Mouse (Mus musculus): ENCODE data around the gene Higd1a. TPM values are rescaled to one million over a fixed set of nuclear protein-coding genes. Genes with fewer than 3 reads are reported as not detected.

Gene Higd1a
- polyA plus RNA-seq, 1 experiment from 2014 or later = 174 TPM

GRCm38 (mm10) chr9:121895392-121895993, 37.3 kb upstream of the Higd1a start:
- no peaks in the 10 kb centered on the region for H3K27me3 ChIP-seq (ENCODE audit: low read depth, poor library complexity, severe bottlenecking)
- H3K36me3 ChIP-seq = no peaks in the 10 kb centered on the region
- DNase-seq (ENCODE audit: low spot score) = no peak
- 75% methylated on average over 7 of the region's 7 CpGs for WGBS
- H3K9me3 ChIP-seq (replicated peaks) = no peaks in the 10 kb centered on the region
- no peak overlapping the region for H3K4me3 ChIP-seq
- peaks cover 5% of the 10 kb centered on the region for H3K4me1 ChIP-seq
- H3K27ac ChIP-seq = no peak overlapping the region

GRCm38 (mm10) chr9:121894447-121894846, 36.3 kb upstream of the Higd1a start:
- H3K36me3 ChIP-seq = no peaks in the 10 kb centered on the region
- H3K4me1 ChIP-seq = peaks cover 9% of the 10 kb centered on the region
- H3K9me3 ChIP-seq (replicated peaks) = no peaks in the 10 kb centered on the region
- no peak overlapping the region for H3K27ac ChIP-seq
- WGBS = 85% methylated on average over 7 of the region's 7 CpGs
- no peak overlapping the region for H3K4me3 ChIP-seq
- H3K27me3 ChIP-seq (ENCODE audit: low read depth, poor library complexity, severe bottlenecking) = no peaks in the 10 kb centered on the region
- DNase-seq (ENCODE audit: low spot score) = no peak

GRCm38 (mm10) chr9:121892057-121892687, 34.0 kb upstream of the Higd1a start:
- peaks cover 9% of the 10 kb centered on the region for H3K4me1 ChIP-seq
- H3K27me3 ChIP-seq (ENCODE audit: low read depth, poor library complexity, severe bottlenecking) = no peaks in the 10 kb centered on the region
- no peak overlapping the region for H3K4me3 ChIP-seq
- no peak for DNase-seq (ENCODE audit: low spot score)
- H3K36me3 ChIP-seq = no peaks in the 10 kb centered on the region
- no peak overlapping the region for H3K27ac ChIP-seq
- WGBS = 88% methylated on average over 12 of the region's 12 CpGs
- H3K9me3 ChIP-seq (replicated peaks) = no peaks in the 10 kb centered on the region

GRCm38 (mm10) chr9:121891301-121891700, 33.1 kb upstream of the Higd1a start:
- H3K4me3 ChIP-seq = no peak overlapping the region
- no peaks in the 10 kb centered on the region for H3K36me3 ChIP-seq
- no peak overlapping the region for H3K27ac ChIP-seq
- H3K9me3 ChIP-seq (replicated peaks) = no peaks in the 10 kb centered on the region
- WGBS = 89% methylated on average over 9 of the region's 9 CpGs
- no peak for DNase-seq (ENCODE audit: low spot score)
- H3K4me1 ChIP-seq = peaks cover 9% of the 10 kb centered on the region
- no peaks in the 10 kb centered on the region for H3K27me3 ChIP-seq (ENCODE audit: low read depth, poor library complexity, severe bottlenecking)

GRCm38 (mm10) chr9:121890441-121890941, 32.3 kb upstream of the Higd1a start:
- H3K4me1 ChIP-seq = peaks cover 9% of the 10 kb centered on the region
- peak; percentile 40 for DNase-seq (ENCODE audit: low spot score)
- no peaks in the 10 kb centered on the region for H3K9me3 ChIP-seq (replicated peaks)
- H3K27ac ChIP-seq = no peak overlapping the region
- H3K4me3 ChIP-seq = no peak overlapping the region
- H3K27me3 ChIP-seq (ENCODE audit: low read depth, poor library complexity, severe bottlenecking) = no peaks in the 10 kb centered on the region
- no peaks in the 10 kb centered on the region for H3K36me3 ChIP-seq
- WGBS = 31% methylated on average over 18 of the region's 18 CpGs

GRCm38 (mm10) chr9:121889927-121890440, 31.8 kb upstream of the Higd1a start:
- Histone ChIP-seq H3K9me3 (replicated peaks) (no peaks in the 10 kb centered on the region), H3K27ac (no peak overlapping the region), H3K27me3 (ENCODE audit: low read depth, poor library complexity, severe bottlenecking) (no peaks in the 10 kb centered on the region), H3K4me3 (no peak overlapping the region), H3K4me1 (peaks cover 9% of the 10 kb centered on the region), H3K36me3 (no peaks in the 10 kb centered on the region)
- no peak for DNase-seq (ENCODE audit: low spot score)
- 78% methylated on average over 4 of the region's 4 CpGs for WGBS

DNA sequence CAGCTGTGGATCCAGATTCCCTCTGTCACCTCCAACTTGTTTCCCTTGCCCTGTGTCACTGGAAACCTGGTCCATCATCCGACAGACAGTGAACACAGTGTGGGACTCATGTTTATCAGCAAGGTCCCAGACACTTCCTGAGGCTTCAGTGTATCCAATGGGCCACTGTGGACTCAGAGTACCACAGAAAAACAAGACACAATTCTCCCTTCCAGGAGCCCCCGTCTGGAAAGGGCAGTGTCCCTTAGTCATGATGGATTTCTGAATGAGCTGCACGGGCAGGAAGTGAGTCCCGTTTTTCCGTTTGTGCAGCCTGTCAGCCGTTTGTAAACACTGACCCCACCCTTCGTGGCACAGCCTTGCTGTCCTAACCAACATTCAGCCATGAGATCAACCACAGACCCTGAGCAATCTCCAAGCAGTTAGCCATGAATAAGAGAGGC, 23.9 kb upstream of the Higd1a start:
- no peaks in the 10 kb centered on the region for H3K9me3 ChIP-seq (replicated peaks)
- H3K4me3 ChIP-seq = no peak overlapping the region
- 65% methylated on average over 7 of the region's 7 CpGs for WGBS
- no peaks in the 10 kb centered on the region for H3K27me3 ChIP-seq (ENCODE audit: low read depth, poor library complexity, severe bottlenecking)
- H3K27ac ChIP-seq = no peak overlapping the region
- H3K36me3 ChIP-seq = no peaks in the 10 kb centered on the region
- no peak for DNase-seq (ENCODE audit: low spot score)
- H3K4me1 ChIP-seq = peaks cover 5% of the 10 kb centered on the region; the same call in 1 of the 2 replicates

- 81% methylated on average over 6 of the region's 6 CpGs for WGBS
- no peak overlapping the region for H3K4me3 ChIP-seq
- no peak for DNase-seq (ENCODE audit: low spot score)
- no peaks in the 10 kb centered on the region for H3K36me3 ChIP-seq
- peaks cover 3% of the 10 kb centered on the region; the same call in 1 of the 2 replicates for H3K27me3 ChIP-seq (ENCODE audit: low read depth, poor library complexity, severe bottlenecking)
- no peak overlapping the region for H3K27ac ChIP-seq
- H3K9me3 ChIP-seq (replicated peaks) = no peaks in the 10 kb centered on the region
- H3K4me1 ChIP-seq = peaks cover 5% of the 10 kb centered on the region; the same call in 1 of the 2 replicates
Measured at GRCm38 (mm10) chr9:121881301-121881700, 23.1 kb upstream of the Higd1a start.

DNA sequence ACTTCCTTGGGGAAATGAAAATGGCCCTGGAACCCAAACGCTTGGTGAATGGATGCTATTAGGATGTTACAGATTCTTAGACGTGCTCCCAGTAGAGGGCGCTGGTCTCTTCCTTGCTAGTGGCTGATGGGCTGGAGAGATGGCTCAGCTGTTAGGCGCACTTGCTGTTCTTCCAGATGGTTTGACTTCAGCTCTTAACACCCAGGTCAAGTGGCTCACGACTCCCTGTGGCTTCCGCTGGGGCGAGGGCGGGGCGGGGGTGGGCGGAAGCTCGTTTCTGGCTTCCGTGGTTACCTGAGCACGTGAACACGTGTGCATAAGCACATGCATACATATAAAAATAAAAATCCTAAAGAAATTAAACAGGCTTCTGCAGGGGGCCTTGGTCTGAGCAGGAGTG, 22.7 kb upstream of the Higd1a start:
- peaks cover 5% of the 10 kb centered on the region; the same call in 1 of the 2 replicates for H3K27me3 ChIP-seq (ENCODE audit: low read depth, poor library complexity, severe bottlenecking)
- H3K27ac ChIP-seq = no peak overlapping the region
- 23% methylated on average over 14 of the region's 14 CpGs for WGBS
- no peaks in the 10 kb centered on the region for H3K9me3 ChIP-seq (replicated peaks)
- peak; percentile 64 for DNase-seq (ENCODE audit: low spot score)
- peaks cover 5% of the 10 kb centered on the region; the same call in 1 of the 2 replicates for H3K4me1 ChIP-seq
- no peaks in the 10 kb centered on the region for H3K36me3 ChIP-seq
- no peak overlapping the region for H3K4me3 ChIP-seq

DNA sequence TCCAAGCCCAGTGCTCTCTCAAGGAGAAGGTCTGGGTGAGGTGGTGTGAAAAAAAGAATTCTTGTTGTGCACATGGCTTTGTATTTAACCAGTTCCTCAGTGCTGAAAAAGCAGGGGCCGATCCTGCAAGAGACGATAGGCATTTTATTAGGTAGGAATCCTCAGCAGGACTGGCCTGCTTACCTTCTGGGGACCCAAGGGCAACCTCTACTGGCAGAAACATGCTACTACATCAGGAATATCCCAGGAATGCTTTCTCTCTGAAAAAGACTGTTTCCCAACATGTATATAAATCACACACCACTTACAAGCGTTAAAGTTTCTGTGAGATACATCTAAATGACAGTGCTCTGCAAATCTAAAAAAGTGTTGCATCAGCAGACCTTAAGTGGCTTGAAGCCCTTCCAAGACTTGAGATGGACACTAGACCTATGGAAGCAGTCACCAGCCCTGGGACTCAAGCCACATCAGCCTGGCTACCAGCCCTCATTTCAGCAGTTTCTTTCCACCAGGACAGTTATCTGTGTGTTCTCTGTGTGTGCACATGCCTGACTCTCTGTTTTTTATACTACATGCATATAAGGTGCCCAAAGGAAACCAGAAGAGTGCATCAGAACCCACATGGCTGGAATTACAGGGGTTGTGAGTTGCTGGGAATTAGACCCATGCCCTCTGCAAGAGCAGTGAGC, 19.0 kb upstream of the Higd1a start:
- 14% methylated on average over 3 of the region's 3 CpGs for WGBS
- H3K36me3 ChIP-seq = no peaks in the 10 kb centered on the region
- no peak overlapping the region for H3K4me3 ChIP-seq
- DNase-seq (ENCODE audit: low spot score) = no peak
- H3K4me1 ChIP-seq = peaks cover 8% of the 10 kb centered on the region; the same call in 1 of the 2 replicates
- peaks cover 19% of the 10 kb centered on the region for H3K27me3 ChIP-seq (ENCODE audit: low read depth, poor library complexity, severe bottlenecking)
- no peaks in the 10 kb centered on the region for H3K9me3 ChIP-seq (replicated peaks)
- no peak overlapping the region for H3K27ac ChIP-seq

GRCm38 (mm10) chr9:121873578-121873977, 15.4 kb upstream of the Higd1a start:
- Histone ChIP-seq H3K4me3 (no peak overlapping the region), H3K4me1 (peaks cover 16% of the 10 kb centered on the region), H3K9me3 (replicated peaks) (no peaks in the 10 kb centered on the region), H3K27ac (no peak overlapping the region), H3K36me3 (no peaks in the 10 kb centered on the region), H3K27me3 (ENCODE audit: low read depth, poor library complexity, severe bottlenecking) (peaks cover 31% of the 10 kb centered on the region)
- no peak for DNase-seq (ENCODE audit: low spot score)

DNA sequence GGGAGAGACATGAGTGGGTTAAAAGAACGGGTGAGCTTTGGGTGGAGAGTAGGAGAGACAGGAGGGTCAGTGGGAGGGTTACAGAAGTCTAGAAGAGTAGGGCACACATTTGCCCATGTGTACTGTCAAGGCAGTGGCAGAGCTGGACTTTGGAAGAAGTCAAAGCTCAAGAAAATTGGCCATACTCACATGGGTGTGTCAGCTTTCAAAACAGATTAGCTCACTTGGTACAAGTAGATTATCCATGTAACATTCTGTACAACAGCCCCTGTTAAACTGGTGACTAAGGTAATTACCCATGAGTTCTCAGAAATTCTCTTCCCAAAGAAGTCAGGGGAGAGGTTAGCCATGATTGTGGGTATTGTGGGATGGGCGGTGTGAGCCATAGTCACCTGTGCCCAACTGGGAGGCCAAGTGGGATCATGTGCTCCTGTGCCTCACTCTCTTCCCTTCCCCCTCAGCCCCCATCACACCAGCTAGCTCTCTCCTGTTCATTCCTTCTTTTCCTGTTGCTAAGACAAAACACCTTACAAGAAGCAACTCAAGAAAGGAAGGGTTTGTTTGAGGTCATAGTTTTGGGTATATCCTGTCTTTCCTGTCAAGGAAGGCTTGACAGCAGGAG, 14.0 kb upstream of the Higd1a start:
- 85% methylated on average over 2 of the region's 2 CpGs for WGBS
- Histone ChIP-seq H3K4me1 (peaks cover 16% of the 10 kb centered on the region), H3K4me3 (no peak overlapping the region), H3K36me3 (no peaks in the 10 kb centered on the region), H3K27ac (no peak overlapping the region), H3K9me3 (replicated peaks) (no peaks in the 10 kb centered on the region), H3K27me3 (ENCODE audit: low read depth, poor library complexity, severe bottlenecking) (peaks cover 39% of the 10 kb centered on the region)
- no peak for DNase-seq (ENCODE audit: low spot score)

All from limb, embryonic 10.5 days (tissue).